Mouse (Mus musculus) adrenal gland, adult 10 weeks (tissue): ENCODE measurements around the gene Numb. TPM values are rescaled to one million over a fixed set of nuclear protein-coding genes. Genes with fewer than 3 reads are reported as not detected.

Experiments
- polyA plus RNA-seq: library from polyadenylated mRNA; stranded (reverse); fragments of 350-450 nt; fragmentation: Illumina TruSeq; extraction: RNeasy Lipid Tissue Mini Kit (QIAGEN cat#74804); gene quantifications from one replicate; pipeline ENCODE4 v1.2.3, GENCODE M21; 2014; ENCODE audit warnings: low read depth, low replicate concordance

Numb gene
- 24.2 TPM for polyA plus RNA-seq

GRCm38 (mm10) chr12:83921535-83922381 lies at the start of gene Numb:
Gene Numb (minus strand): TSS chr12:83921934.

GRCm38 (mm10) chr12:83950493-83950839 lies 28.7 kb upstream of the Numb start, which contains the start of gene Riox1:
Gene Riox1 (plus strand): TSS chr12:83950608.

GRCm38 (mm10) chr12:83763311-83764043 lies 158.3 kb downstream of the Numb start, which contains the start of gene Papln:
Gene Papln (plus strand): TSS chr12:83763634.

Other genes starting within 250 kb of the Numb start
- gene Psen1, start 233.8 kb downstream of the Numb start, polyA plus RNA-seq, result 36.4 TPM
- gene Papln, start 158.3 kb downstream of the Numb start, polyA plus RNA-seq, result 0.35 TPM
- 1.7 TPM for gene Riox1, start 28.7 kb upstream of the Numb start, polyA plus RNA-seq
- not detected for gene Heatr4, start 62.9 kb upstream of the Numb start, polyA plus RNA-seq
- gene Acot2, start 65.9 kb upstream of the Numb start, polyA plus RNA-seq, result 3.1 TPM
- gene Acot1, start 87.6 kb upstream of the Numb start, polyA plus RNA-seq, result 7.6 TPM
- gene Acot4, start 116.4 kb upstream of the Numb start, polyA plus RNA-seq, result 2.8 TPM
- gene Gm49366, start 117.0 kb upstream of the Numb start, polyA plus RNA-seq, result not detected
- gene Acot3, start 130.2 kb upstream of the Numb start, polyA plus RNA-seq, result 0.58 TPM
- not detected for gene Acot5, start 147.4 kb upstream of the Numb start, polyA plus RNA-seq
- gene Acot6, start 178.7 kb upstream of the Numb start, polyA plus RNA-seq, result 16.6 TPM
- 34.3 TPM for gene Dnal1, start 192.4 kb upstream of the Numb start, polyA plus RNA-seq
- not detected for gene Pnma1, start 226.6 kb upstream of the Numb start, polyA plus RNA-seq